Mouse (Mus musculus): ENCODE measurements at regions not wholly inside any gene's neighbourhood (a gene's known extent, or its start where the extent isn't known, plus 50 kb on each side); places are given as distances from the start of the nearest gene placed in this dataset.

DNA sequence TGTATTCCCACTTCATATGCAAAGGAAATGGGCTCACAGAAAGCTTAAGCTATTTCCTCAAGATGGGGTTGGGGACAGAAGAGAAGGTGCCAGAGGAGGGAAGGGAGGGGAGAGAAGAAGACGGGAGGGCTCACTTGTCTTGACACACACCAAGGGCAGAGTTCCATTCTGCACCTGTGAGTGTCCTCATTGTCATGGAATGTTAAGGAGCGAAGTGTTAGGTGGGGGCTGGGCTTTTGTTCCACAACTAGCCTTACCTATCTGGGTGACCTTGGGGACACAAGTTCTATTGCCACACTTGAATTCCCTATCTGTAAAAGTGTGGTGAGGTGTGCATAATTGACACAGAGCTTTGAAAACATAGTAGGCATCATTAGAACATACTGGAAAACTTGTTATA is 192.5 kb downstream of the 4933412E24Rik start:
- H3K9me3 ChIP-seq (replicated peaks; ENCODE audit: control insufficient read depth, insufficient read depth, low read length, poor library complexity, severe bottlenecking): no peaks in the 10 kb centered on the region
- H3K27me3 ChIP-seq (ENCODE audit: control insufficient read depth, insufficient read depth, low read length, poor library complexity, severe bottlenecking): no peaks in the 10 kb centered on the region

DNA sequence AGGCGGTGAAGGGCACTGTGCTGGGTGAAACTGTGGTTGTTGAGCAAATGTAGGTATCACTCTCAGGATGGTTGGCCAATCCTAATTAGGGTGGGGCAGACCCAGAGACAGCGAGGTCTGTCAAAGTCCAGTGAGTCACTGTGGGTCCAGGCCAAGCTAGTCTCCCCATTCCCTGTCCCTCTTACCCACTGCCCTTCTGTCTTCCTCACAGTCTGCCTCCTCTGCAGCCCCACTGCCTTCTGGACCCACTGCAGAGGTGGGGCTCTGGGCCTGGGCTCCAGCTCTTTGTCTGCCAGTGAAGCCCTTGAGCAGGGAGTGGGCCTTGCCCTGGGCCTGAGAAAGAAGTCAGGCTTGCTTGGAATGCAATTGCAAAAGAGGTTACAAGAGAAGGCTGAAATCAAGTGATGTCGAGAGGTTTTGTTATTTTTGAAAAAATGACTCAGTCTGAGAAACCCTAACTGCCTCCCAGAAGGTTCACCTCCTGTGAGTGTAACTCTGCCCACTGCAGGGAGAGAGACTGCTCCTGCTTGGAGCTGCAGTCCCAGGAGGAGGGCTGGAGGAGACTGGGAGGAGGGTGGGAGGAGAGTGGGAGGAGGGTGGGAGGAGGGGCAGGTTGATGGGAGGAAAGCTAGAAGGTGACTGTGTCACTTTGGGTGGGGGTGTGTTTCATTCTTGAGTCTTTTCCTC is 193.3 kb downstream of the 4933412E24Rik start:
- Histone ChIP-seq H3K36me3 (ENCODE audit: control insufficient read depth, insufficient read depth, low read length, poor library complexity, severe bottlenecking) (no peaks in the 10 kb centered on the region), H3K27ac (ENCODE audit: insufficient read depth, low read length) (peak overlapping the region; percentile 76)

More for the DNA sequence above, 192.5 kb downstream of the 4933412E24Rik start:
- H3K4me1 ChIP-seq (ENCODE audit: control insufficient read depth, insufficient read depth, low read length): peaks cover 6% of the 10 kb centered on the region
- H3K9ac ChIP-seq (ENCODE audit: low read depth, poor library complexity, severe bottlenecking): no peak overlapping the region
- H3K4me3 ChIP-seq (ENCODE audit: low read depth, low read length): no peak overlapping the region
- H3K36me3 ChIP-seq (ENCODE audit: control insufficient read depth, insufficient read depth, low read length, poor library complexity, severe bottlenecking): no peaks in the 10 kb centered on the region
- H3K27ac ChIP-seq (ENCODE audit: insufficient read depth, low read length): peak overlapping the region; percentile 76
- TF ChIP-seq CTCF (IDR thresholded peaks at IDR 0.05; ENCODE audit: low read depth, low read length) (no peak), POLR2A (IDR thresholded peaks at IDR 0.05; ENCODE audit: insufficient read depth, low read length) (no peak), EP300 (IDR thresholded peaks at IDR 0.05; ENCODE audit: insufficient read depth, low read depth, low read length) (peak; percentile 90)

DNA sequence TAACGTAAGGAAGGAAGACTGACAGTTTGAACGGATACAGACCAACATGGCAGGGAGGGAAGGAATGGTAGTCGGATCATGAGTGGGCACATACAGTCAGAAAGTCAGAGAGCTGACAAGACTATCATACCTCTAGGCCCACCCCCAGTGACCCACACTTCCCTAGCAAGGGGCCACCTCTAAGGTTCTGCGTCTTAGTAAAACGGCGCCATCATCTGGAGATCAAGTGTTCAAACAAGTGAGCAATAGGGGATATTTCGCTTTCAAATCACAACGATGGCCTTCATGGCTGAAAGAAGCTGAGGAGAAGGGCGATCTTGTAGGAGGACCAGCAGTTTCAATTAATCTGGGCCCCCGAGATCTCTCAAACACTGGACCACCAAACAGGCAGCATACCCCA is 196.1 kb downstream of the 4933412E24Rik start:
- TF ChIP-seq CTCF (IDR thresholded peaks at IDR 0.05; ENCODE audit: low read depth, low read length) (peak; percentile 19), EP300 (IDR thresholded peaks at IDR 0.05; ENCODE audit: insufficient read depth, low read depth, low read length) (no peak), POLR2A (IDR thresholded peaks at IDR 0.05; ENCODE audit: insufficient read depth, low read length) (no peak)
- H3K4me1 ChIP-seq (ENCODE audit: control insufficient read depth, insufficient read depth, low read length): peaks cover 6% of the 10 kb centered on the region
- no peak overlapping the region for H3K27ac ChIP-seq (ENCODE audit: insufficient read depth, low read length)
- H3K9me3 ChIP-seq (replicated peaks; ENCODE audit: control insufficient read depth, insufficient read depth, low read length, poor library complexity, severe bottlenecking): no peaks in the 10 kb centered on the region
- H3K4me3 ChIP-seq (ENCODE audit: low read depth, low read length): no peak overlapping the region
- H3K9ac ChIP-seq (ENCODE audit: low read depth, poor library complexity, severe bottlenecking): no peak overlapping the region
- H3K36me3 ChIP-seq (ENCODE audit: control insufficient read depth, insufficient read depth, low read length, poor library complexity, severe bottlenecking): no peaks in the 10 kb centered on the region
- no peaks in the 10 kb centered on the region for H3K27me3 ChIP-seq (ENCODE audit: control insufficient read depth, insufficient read depth, low read length, poor library complexity, severe bottlenecking)

More for the DNA sequence above, 193.3 kb downstream of the 4933412E24Rik start:
- Histone ChIP-seq H3K27me3 (ENCODE audit: control insufficient read depth, insufficient read depth, low read length, poor library complexity, severe bottlenecking) (no peaks in the 10 kb centered on the region), H3K4me1 (ENCODE audit: control insufficient read depth, insufficient read depth, low read length) (peaks cover 6% of the 10 kb centered on the region), H3K4me3 (ENCODE audit: low read depth, low read length) (no peak overlapping the region), H3K9ac (ENCODE audit: low read depth, poor library complexity, severe bottlenecking) (no peak overlapping the region), H3K9me3 (replicated peaks; ENCODE audit: control insufficient read depth, insufficient read depth, low read length, poor library complexity, severe bottlenecking) (no peaks in the 10 kb centered on the region)
- TF ChIP-seq EP300 (IDR thresholded peaks at IDR 0.05; ENCODE audit: insufficient read depth, low read depth, low read length) (0 out of 2 replicates have a peak, but pooled peaks have one; percentile 20), POLR2A (IDR thresholded peaks at IDR 0.05; ENCODE audit: insufficient read depth, low read length) (no peak), CTCF (IDR thresholded peaks at IDR 0.05; ENCODE audit: low read depth, low read length) (no peak)

DNA sequence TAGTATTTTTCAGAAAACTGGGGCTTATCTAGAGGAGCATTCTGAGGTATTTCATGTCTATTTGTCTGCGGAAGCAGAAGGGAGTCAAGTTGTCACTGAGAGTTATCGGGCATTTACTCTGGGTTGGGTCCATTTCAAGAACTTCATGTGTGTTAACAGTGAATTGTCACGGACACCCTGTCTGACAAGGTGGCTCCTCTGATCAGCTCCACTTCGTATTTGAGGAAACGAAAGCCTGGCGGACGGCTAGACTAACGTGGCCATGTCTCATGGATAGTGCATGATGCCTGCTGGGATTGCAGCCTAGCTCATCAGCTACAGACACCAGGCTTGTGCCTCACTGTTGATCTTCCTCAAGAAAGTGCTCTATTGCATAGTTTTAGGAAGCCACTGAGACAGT is 200.4 kb downstream of the 4933412E24Rik start:
- H3K4me3 ChIP-seq (ENCODE audit: low read depth, low read length): no peak overlapping the region
- no peak overlapping the region for H3K27ac ChIP-seq (ENCODE audit: insufficient read depth, low read length)
- no peaks in the 10 kb centered on the region for H3K9me3 ChIP-seq (replicated peaks; ENCODE audit: control insufficient read depth, insufficient read depth, low read length, poor library complexity, severe bottlenecking)
- H3K9ac ChIP-seq (ENCODE audit: low read depth, poor library complexity, severe bottlenecking): no peak overlapping the region
- H3K36me3 ChIP-seq (ENCODE audit: control insufficient read depth, insufficient read depth, low read length, poor library complexity, severe bottlenecking): no peaks in the 10 kb centered on the region
- H3K4me1 ChIP-seq (ENCODE audit: control insufficient read depth, insufficient read depth, low read length): no peaks in the 10 kb centered on the region
- no peaks in the 10 kb centered on the region for H3K27me3 ChIP-seq (ENCODE audit: control insufficient read depth, insufficient read depth, low read length, poor library complexity, severe bottlenecking)
- TF ChIP-seq EP300 (IDR thresholded peaks at IDR 0.05; ENCODE audit: insufficient read depth, low read depth, low read length) (no peak), POLR2A (IDR thresholded peaks at IDR 0.05; ENCODE audit: insufficient read depth, low read length) (no peak), CTCF (IDR thresholded peaks at IDR 0.05; ENCODE audit: low read depth, low read length) (no peak)

DNA sequence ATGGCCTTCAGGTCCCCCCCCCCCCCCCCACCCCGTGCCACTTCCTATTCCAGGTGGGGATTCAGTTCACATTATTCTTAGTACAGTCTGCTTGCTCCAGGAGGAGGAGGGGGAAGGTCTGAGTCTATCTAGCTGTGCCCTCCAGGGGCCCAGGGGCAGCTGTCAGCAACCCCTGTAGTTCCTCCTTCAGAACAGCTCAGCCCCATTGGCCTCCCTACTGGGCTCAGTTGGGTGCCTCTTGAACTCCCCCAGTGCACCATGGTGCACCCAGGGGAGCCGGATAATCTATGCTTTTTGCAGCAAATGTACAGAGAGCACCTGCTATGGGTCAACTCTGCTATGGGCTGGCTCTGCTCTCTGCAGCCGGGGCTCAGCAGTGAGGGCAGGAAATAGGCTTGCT is 204.8 kb downstream of the 4933412E24Rik start:
- no peak overlapping the region for H3K4me3 ChIP-seq (ENCODE audit: low read depth, low read length)
- no peaks in the 10 kb centered on the region for H3K36me3 ChIP-seq (ENCODE audit: control insufficient read depth, insufficient read depth, low read length, poor library complexity, severe bottlenecking)
- TF ChIP-seq EP300 (IDR thresholded peaks at IDR 0.05; ENCODE audit: insufficient read depth, low read depth, low read length): no peak
- no peak for TF ChIP-seq CTCF (IDR thresholded peaks at IDR 0.05; ENCODE audit: low read depth, low read length)
- no peak for TF ChIP-seq POLR2A (IDR thresholded peaks at IDR 0.05; ENCODE audit: insufficient read depth, low read length)
- H3K27ac ChIP-seq (ENCODE audit: insufficient read depth, low read length): no peak overlapping the region
- no peaks in the 10 kb centered on the region for H3K4me1 ChIP-seq (ENCODE audit: control insufficient read depth, insufficient read depth, low read length)
- H3K9ac ChIP-seq (ENCODE audit: low read depth, poor library complexity, severe bottlenecking): no peak overlapping the region
- no peaks in the 10 kb centered on the region for H3K27me3 ChIP-seq (ENCODE audit: control insufficient read depth, insufficient read depth, low read length, poor library complexity, severe bottlenecking)
- no peaks in the 10 kb centered on the region; the same call in 1 of the 2 replicates for H3K9me3 ChIP-seq (replicated peaks; ENCODE audit: control insufficient read depth, insufficient read depth, low read length, poor library complexity, severe bottlenecking)

DNA sequence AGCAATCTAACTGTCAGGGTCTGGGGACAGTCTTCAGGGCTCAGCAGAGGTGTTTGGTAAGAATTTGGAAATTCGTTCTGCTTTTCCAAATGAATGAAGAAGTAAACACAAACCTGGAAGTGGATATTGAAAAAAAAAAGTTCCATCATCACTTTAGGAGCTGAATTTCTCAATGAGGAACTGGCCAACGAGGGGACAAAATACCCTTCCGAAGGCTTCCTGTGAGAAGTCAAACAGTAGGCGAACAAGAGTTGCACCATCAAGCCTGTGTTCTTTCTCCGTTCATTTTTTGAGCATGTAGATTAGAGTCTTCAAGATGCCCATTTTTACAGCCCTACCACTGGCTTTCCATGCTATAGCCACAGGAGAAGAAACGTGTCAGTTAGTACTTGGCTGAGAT is 207.1 kb downstream of the 4933412E24Rik start:
- Histone ChIP-seq H3K27ac (ENCODE audit: insufficient read depth, low read length) (no peak overlapping the region), H3K4me3 (ENCODE audit: low read depth, low read length) (no peak overlapping the region), H3K27me3 (ENCODE audit: control insufficient read depth, insufficient read depth, low read length, poor library complexity, severe bottlenecking) (no peaks in the 10 kb centered on the region), H3K9me3 (replicated peaks; ENCODE audit: control insufficient read depth, insufficient read depth, low read length, poor library complexity, severe bottlenecking) (no peaks in the 10 kb centered on the region; the same call in 1 of the 2 replicates), H3K4me1 (ENCODE audit: control insufficient read depth, insufficient read depth, low read length) (no peaks in the 10 kb centered on the region), H3K36me3 (ENCODE audit: control insufficient read depth, insufficient read depth, low read length, poor library complexity, severe bottlenecking) (no peaks in the 10 kb centered on the region), H3K9ac (ENCODE audit: low read depth, poor library complexity, severe bottlenecking) (no peak overlapping the region)
- TF ChIP-seq EP300 (IDR thresholded peaks at IDR 0.05; ENCODE audit: insufficient read depth, low read depth, low read length) (no peak), CTCF (IDR thresholded peaks at IDR 0.05; ENCODE audit: low read depth, low read length) (no peak), POLR2A (IDR thresholded peaks at IDR 0.05; ENCODE audit: insufficient read depth, low read length) (no peak)

All from ES-Bruce4 (cell line).